Mouse (Mus musculus): Measurements from ENCODE around the gene Rgs7.

DNA sequence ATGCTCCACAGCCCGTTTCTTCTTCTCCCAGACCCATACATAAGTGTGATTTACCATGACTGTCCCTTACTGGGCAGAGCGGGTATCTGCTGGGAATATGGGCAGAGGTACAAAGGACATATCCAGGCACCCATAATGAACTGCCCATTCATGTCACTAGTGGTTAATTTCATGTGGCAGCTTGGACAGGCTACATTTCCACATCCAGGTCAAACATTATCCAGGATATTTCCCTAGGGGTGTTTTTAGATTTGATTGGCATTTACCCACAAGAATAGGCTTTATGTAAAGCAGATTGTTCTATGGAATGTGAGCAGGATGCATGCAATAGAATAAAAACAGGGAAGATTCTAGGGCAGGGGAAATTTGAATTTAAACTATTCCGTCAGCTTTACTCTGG lies 128.7 kb downstream of the Rgs7 start:
- no peak for TF ChIP-seq CTCF (IDR thresholded peaks at IDR 0.05; ENCODE audit: extremely low read depth, insufficient read depth, insufficient read length, insufficient replicate concordance)
- TF ChIP-seq POLR2A (IDR thresholded peaks at IDR 0.05; ENCODE audit: low read depth, low read length): no peak

All from spleen, adult 2 months (tissue).